Mouse (Mus musculus) hindbrain, embryonic 12.5 days (tissue): ENCODE measurements around the gene Ngef. TPM values are rescaled to one million over a fixed set of nuclear protein-coding genes. Genes with fewer than 3 reads are reported as not detected.

ENCODE experiments used
- ATAC-seq: fragments of 200-750 bp; cut with Nextera tagmentation; 2 replicates; pipeline ENCODE4 v1.8.0; 2017; ENCODE audit warnings: moderate TSS enrichment; ENCODE audit not compliant: low FRiP score
- H3K27ac ChIP-seq: fragments of 300-500 bp; sonication (generic); 2 replicates; pipeline ENCODE4 v1.5.1; 2016; ENCODE audit warnings: mild to moderate bottlenecking
- H3K27me3 ChIP-seq: fragments of 300-500 bp; sonication (generic); 2 replicates; pipeline ENCODE4 v1.6.1; 2016; ENCODE audit warnings: mild to moderate bottlenecking
- H3K36me3 ChIP-seq: fragments of 300-500 bp; sonication (generic); 2 replicates; pipeline ENCODE4 v1.6.1; 2016; ENCODE audit warnings: mild to moderate bottlenecking
- H3K4me1 ChIP-seq: fragments of 300-500 bp; sonication (generic); 2 replicates; pipeline ENCODE4 v1.6.1; 2016
- H3K4me2 ChIP-seq: fragments of 300-500 bp; sonication (generic); replicated peaks from 2 replicates; pipeline ENCODE4 v1.6.1; 2016; ENCODE audit warnings: mild to moderate bottlenecking
- H3K4me3 ChIP-seq: fragments of 300-500 bp; sonication (generic); 2 replicates; pipeline ENCODE4 v1.5.1; 2016; ENCODE audit warnings: mild to moderate bottlenecking
- H3K9ac ChIP-seq: fragments of 300-500 bp; sonication (generic); 2 replicates; pipeline ENCODE4 v1.6.1; 2016; ENCODE audit warnings: mild to moderate bottlenecking, moderate library complexity
- H3K9me3 ChIP-seq: fragments of 300-500 bp; sonication (generic); replicated peaks from 2 replicates; pipeline ENCODE4 v1.6.1; 2016; ENCODE audit warnings: mild to moderate bottlenecking
- WGBS: fragments of 180-500 bp; shearing (Covaris S2); methylation state at CpG from one replicate; pipeline ENCODE4 v1.1.7; 2016; 5-methylcytosine and 5-hydroxymethylcytosine counted together
- polyA plus RNA-seq: library from polyadenylated mRNA; unstranded; fragments of >200 nt; fragmentation: Nextera tagmentation; extraction: Ambion mirVana; gene quantifications from 2 replicates; pipeline ENCODE4 v1.2.1, GENCODE M21; 2016

Ngef gene
- 4.8 and 5.9 TPM in 2 replicates for polyA plus RNA-seq

DNA sequence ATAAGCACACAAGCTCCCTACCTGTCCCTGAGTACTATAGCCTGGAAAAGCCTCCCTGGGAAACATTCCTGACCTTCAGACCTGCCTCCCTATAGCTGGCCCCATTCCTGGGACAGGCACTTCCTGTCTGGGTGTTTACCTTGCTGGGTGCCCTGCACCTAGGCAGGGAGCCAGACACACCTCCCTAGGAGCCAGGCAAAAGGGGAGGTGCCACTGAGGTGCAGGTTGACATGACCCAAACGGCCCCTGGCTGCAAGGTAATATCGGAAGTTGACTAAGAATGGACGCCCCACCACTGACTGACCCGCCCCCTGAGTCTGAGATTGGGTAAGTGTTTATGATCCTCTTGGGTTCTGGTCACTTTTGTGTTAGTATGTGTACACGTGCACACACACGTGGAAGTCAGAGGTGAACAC, at the start of gene Ngef:
Gene Ngef (minus strand): TSS at position 71 of the 416 bp plus-strand sequence.
- H3K36me3 ChIP-seq = no peaks in the 10 kb centered on the region
- 79% methylated on average over 6 of the region's 6 CpGs for WGBS
- ATAC-seq = no peak
- H3K27ac ChIP-seq = no peak within 1 kb of the TSS
- no peaks in the 10 kb centered on the region for H3K9me3 ChIP-seq
- H3K4me2 ChIP-seq = no peak within 1 kb of the TSS
- no peaks in the 10 kb centered on the region for H3K27me3 ChIP-seq
- no peak within 1 kb of the TSS for H3K9ac ChIP-seq
- no peak within 1 kb of the TSS for H3K4me3 ChIP-seq
- H3K4me1 ChIP-seq = peaks cover 12% of the 10 kb centered on the region

DNA sequence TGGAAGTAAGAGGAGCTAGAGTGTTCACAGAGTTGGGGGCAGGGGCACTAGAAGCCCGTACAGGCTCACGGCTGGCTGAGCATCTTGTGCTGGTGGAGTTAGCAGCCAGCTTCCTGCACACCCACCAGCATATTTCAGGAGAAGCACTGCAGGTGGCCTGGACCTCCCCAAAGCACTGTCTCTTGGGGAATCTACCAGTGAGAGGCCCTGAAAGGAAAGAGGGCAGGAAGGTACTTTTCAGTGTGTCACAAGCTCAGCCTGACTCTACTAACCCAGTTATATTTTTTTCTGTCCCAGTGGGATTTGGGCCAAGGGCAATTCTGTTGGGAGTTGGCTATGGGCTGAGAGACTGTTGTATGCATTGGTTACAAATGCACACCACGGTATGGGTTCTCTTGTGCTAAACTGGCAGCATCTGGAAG, 48.2 kb upstream of the Ngef start:
- no peak overlapping the region for H3K27ac ChIP-seq
- no peak for ATAC-seq
- WGBS = 69% methylated on average over 3 of the region's 3 CpGs

DNA sequence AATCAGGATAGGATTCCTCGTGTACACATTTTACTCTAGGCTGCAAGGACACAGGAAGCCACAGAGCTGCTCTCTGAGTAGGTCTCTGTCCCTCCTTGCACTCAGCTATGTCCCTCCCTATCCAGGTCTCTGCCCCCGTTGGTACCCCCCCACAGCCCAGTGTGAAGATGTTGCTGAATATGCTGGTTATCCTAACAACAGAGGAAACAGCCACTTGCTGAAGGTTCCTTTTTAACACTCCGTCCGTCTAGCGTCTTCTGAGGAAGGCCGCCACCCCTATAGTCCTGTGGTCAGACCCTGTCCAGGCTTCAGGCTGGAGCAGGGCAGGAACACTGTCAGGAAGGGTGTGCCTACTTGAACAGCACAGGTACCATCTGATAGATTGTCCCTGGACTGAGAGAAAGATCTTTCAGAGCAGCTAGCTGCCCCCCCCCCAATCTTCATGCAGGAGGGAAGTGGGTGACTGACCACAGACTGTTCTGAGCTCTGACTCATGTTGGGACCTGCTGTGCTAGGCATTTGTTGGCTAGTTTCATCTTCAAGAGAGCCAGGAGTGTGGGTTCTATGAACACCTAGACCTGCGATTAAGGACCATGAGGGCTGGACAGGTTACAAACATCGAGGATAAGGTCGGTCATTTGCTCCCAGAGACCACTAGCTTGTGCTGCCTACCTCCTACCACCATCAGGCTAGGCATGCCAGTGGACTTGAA, 47.6 kb upstream of the Ngef start:
- Histone ChIP-seq H3K36me3 (no peaks in the 10 kb centered on the region), H3K9ac (no peak overlapping the region), H3K4me3 (no peak overlapping the region), H3K9me3 (no peaks in the 10 kb centered on the region), H3K27me3 (no peaks in the 10 kb centered on the region), H3K27ac (no peak overlapping the region), H3K4me2 (no peak overlapping the region), H3K4me1 (no peaks in the 10 kb centered on the region; the same call in 1 of the 2 replicates)
- WGBS = 82% methylated on average over 9 of the region's 9 CpGs
- no peak for ATAC-seq

More for the DNA sequence above, 48.2 kb upstream of the Ngef start:
- Histone ChIP-seq H3K4me3 (no peak overlapping the region), H3K4me1 (no peaks in the 10 kb centered on the region; the same call in 1 of the 2 replicates), H3K9me3 (no peaks in the 10 kb centered on the region), H3K4me2 (no peak overlapping the region), H3K36me3 (no peaks in the 10 kb centered on the region), H3K9ac (no peak overlapping the region), H3K27me3 (no peaks in the 10 kb centered on the region)

DNA sequence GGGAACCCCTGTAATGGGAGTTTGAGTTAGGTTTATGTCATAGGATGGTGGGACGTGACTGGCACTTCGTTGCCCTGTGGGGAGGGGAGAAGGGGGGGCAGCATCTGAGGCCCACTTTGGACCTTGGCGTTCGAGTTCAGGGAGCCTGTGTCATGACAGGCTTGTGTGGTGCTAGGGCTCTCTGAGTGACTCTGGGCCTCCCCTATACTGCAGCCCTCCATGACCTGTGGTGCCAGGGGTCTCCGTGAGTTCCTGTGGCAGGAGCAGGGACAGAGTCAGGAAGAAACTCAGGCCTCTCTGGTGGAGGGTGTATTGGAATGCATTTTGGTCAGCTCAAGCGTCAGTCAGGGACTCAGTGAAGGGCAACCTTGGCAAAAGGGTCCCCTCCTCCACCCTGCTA, 47.0 kb upstream of the Ngef start:
- no peaks in the 10 kb centered on the region; the same call in 1 of the 2 replicates for H3K4me1 ChIP-seq
- no peaks in the 10 kb centered on the region for H3K36me3 ChIP-seq
- H3K9ac ChIP-seq = no peak overlapping the region
- no peak overlapping the region for H3K4me3 ChIP-seq
- WGBS = 77% methylated on average over 6 of the region's 6 CpGs
- H3K9me3 ChIP-seq = no peaks in the 10 kb centered on the region
- no peaks in the 10 kb centered on the region for H3K27me3 ChIP-seq
- H3K27ac ChIP-seq = no peak overlapping the region
- ATAC-seq = no peak
- no peak overlapping the region for H3K4me2 ChIP-seq

DNA sequence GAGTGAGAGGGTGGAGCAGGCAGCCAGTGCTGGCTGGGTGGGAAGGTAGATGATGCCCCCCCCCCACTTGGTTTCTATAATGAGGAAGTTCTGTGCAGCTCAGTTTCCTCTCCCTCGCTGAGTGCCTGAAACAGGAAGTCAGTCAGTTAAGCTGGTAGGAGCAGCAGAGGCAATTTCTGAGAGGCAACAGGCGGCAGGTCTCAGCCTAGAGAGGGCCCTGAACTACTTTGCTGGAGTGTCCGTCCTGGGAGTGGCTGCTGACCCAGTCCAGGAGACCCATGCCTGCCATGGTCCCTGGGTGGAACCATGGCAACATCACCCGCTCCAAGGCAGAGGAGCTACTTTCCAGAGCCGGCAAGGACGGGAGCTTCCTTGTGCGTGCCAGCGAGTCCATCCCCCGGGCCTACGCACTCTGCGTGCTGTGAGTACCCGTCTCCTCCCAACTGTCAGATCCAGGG, 46.6 kb upstream of the Ngef start, which contains the start of gene Inpp5d:
Gene Inpp5d (plus strand): TSS at position 102 of the 458 bp plus-strand sequence.
- ATAC-seq = no peak
- Histone ChIP-seq H3K27ac (no peak within 1 kb of the TSS), H3K9ac (no peak within 1 kb of the TSS), H3K9me3 (no peaks in the 10 kb centered on the region), H3K36me3 (no peaks in the 10 kb centered on the region), H3K4me1 (no peaks in the 10 kb centered on the region; the same call in 1 of the 2 replicates), H3K27me3 (no peaks in the 10 kb centered on the region), H3K4me3 (no peak within 1 kb of the TSS), H3K4me2 (no peak within 1 kb of the TSS)
- WGBS = 85% methylated on average over 12 of the region's 12 CpGs

DNA sequence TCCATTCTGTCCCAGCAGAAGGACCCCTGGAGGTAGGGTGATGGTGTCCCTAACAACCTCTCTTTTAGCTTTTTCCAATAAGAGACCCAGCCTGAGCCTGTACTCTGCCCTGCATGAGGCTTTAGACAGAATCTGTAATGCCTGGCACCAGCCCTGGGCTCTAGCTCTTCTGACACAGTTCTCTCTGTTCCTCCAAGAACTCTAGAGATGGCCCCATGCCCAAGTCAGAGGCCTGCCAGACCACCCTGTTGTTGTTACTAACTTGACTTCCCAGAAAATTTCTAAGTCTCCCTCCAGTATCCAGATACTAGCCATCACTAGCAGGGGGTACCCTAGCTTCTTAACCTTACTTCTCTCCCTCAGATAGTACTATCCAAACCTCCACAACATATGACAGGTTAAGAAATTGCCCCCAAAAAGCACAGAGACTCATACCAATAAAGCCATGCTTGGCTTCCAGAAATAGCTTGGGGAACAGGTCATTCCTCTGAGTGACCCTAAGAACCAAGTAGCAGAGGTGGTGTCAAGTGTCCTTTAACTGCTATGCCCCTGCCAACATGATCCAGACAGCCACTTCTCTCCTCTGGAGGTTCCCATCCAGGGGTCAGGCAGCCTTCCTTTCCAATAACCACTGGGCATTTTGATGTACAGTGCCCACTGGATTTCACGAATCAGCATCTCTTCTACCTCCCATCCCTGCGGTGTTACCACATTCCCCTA, 41.1 kb upstream of the Ngef start:
- no peak overlapping the region for H3K9ac ChIP-seq
- WGBS = 86% methylated on average over 2 of the region's 2 CpGs
- H3K4me1 ChIP-seq = no peaks in the 10 kb centered on the region
- H3K27me3 ChIP-seq = no peaks in the 10 kb centered on the region
- ATAC-seq = no peak
- H3K9me3 ChIP-seq = no peaks in the 10 kb centered on the region
- no peak overlapping the region for H3K27ac ChIP-seq
- no peak overlapping the region for H3K4me3 ChIP-seq
- no peaks in the 10 kb centered on the region for H3K36me3 ChIP-seq
- no peak overlapping the region for H3K4me2 ChIP-seq

DNA sequence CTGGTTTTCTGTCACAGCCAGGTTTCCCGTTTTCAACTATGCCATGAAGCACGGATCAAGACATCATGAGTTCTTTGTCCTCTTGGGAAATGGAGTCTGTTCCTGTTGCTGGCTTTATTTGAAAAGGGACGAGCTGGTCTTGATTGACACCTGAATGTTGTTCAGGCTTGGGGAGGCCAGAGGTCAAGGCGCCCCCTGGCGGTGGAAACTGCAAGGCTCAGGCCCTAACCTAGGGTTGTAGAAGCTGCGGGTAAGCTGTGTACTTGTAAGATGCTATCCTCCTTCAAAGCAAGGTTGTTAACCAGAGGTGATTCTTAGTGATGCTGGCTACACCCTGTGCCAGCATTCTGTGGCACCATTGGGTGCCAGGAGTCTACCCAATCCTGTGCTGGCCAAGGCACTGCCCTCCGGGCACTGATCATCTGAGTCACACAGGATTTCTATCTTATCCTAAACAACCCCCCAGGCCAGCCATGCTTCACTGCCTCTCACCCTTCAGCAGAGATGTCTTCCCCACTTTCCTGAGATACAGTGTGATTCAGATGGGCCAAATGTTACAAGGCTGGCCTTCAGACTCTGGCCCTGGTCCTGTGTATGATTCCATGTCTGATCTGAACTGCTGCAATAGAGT, 34.9 kb upstream of the Ngef start:
- Histone ChIP-seq H3K27me3 (peaks cover 2% of the 10 kb centered on the region; the same call in 1 of the 2 replicates), H3K27ac (no peak overlapping the region), H3K9me3 (no peaks in the 10 kb centered on the region), H3K36me3 (no peaks in the 10 kb centered on the region), H3K4me2 (no peak overlapping the region), H3K4me3 (no peak overlapping the region), H3K9ac (no peak overlapping the region), H3K4me1 (no peaks in the 10 kb centered on the region)
- ATAC-seq = no peak
- WGBS = 25% methylated on average over 7 of the region's 7 CpGs

DNA sequence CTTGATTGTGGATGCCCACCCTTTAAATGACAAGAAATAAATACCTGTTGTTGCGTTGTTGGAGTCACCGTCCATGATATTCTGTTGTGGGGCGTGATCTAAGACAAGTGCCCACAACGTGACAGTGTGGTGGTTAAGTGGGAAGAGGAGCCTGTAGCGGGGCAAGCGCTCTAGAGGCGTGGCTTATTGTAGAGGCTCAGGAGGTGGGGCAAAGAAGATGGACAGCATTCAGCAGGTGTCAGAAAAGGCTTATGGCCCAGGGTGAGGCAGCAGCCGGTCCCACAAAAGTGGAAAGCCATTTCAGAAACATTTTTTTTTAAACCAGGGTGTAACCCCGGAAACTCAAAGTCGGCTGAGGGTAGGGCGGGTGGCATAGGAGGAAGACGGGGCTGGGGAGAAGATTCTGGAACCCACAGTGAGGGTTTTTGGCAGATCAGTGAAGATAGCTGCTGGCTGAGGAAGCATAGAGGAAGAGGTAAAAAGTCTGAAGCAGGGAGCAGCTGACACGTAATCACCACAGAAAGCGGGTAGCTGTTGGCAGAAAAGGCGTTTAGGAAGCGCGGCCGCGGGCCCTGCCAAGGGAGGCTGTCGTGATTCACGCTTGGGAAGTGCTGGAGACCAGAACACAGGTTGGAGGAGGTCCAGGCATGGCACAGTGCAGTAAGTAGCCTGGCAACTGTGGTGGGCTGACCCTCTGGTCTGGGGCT, 33.9 kb upstream of the Ngef start:
- H3K36me3 ChIP-seq = no peaks in the 10 kb centered on the region
- H3K27me3 ChIP-seq = peaks cover 2% of the 10 kb centered on the region; the same call in 1 of the 2 replicates
- no peak overlapping the region for H3K27ac ChIP-seq
- no peak overlapping the region for H3K9ac ChIP-seq
- H3K4me3 ChIP-seq = no peak overlapping the region
- H3K4me2 ChIP-seq = no peak overlapping the region
- H3K4me1 ChIP-seq = no peaks in the 10 kb centered on the region
- WGBS = 84% methylated on average over 21 of the region's 21 CpGs
- ATAC-seq = no peak
- no peaks in the 10 kb centered on the region for H3K9me3 ChIP-seq

DNA sequence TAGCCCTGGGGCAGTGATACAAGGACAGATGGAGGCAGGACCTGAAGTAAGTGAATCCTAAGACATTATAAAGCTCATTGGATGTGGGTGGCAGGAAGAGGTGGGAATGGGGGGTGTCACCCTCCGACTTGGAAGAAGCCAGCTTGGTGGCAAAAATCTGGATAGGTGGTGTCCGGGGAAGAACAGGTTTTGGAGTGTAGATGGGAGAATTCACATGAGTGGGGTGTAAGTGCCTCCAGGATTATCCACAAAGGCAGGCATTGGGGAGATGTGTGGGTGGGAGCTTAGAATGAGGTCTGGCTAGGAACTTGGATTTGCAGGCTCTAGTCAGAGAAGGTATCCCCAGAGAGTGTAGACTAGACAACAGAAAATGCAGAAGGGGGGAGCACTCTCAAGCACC, 31.6 kb upstream of the Ngef start:
- H3K4me2 ChIP-seq = no peak overlapping the region
- H3K9ac ChIP-seq = no peak overlapping the region
- no peak overlapping the region for H3K27ac ChIP-seq
- ATAC-seq = no peak
- 89% methylated on average over 2 of the region's 2 CpGs for WGBS
- H3K36me3 ChIP-seq = no peaks in the 10 kb centered on the region
- H3K9me3 ChIP-seq = no peaks in the 10 kb centered on the region
- no peak overlapping the region for H3K4me3 ChIP-seq
- H3K4me1 ChIP-seq = no peaks in the 10 kb centered on the region
- H3K27me3 ChIP-seq = peaks cover 2% of the 10 kb centered on the region; the same call in 1 of the 2 replicates

DNA sequence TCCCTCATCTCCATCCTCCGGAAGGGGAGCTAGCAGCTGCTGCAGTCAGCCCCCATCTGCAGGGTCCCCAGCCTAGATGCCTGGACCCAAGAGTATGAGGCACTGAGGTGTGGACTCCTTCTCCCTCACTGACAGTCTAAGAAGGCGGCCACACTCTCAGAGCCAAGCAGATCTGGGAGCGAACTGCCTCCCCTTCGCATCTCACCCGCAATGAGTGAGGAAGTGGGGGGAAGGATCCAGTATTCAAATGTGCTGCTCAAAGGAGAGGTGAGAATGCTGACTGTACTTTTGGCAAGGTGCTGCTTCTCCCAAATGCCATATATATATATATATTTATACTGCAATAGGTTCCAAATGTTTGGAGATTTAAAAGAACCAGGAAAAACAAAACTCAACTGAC, 29.7 kb upstream of the Ngef start:
- no peak overlapping the region for H3K27ac ChIP-seq
- no peak overlapping the region for H3K9ac ChIP-seq
- no peaks in the 10 kb centered on the region for H3K36me3 ChIP-seq
- H3K4me3 ChIP-seq = no peak overlapping the region
- H3K27me3 ChIP-seq = peaks cover 2% of the 10 kb centered on the region; the same call in 1 of the 2 replicates
- H3K4me1 ChIP-seq = no peaks in the 10 kb centered on the region
- ATAC-seq = no peak
- H3K9me3 ChIP-seq = no peaks in the 10 kb centered on the region
- no peak overlapping the region for H3K4me2 ChIP-seq
- WGBS = 83% methylated on average over 5 of the region's 5 CpGs

DNA sequence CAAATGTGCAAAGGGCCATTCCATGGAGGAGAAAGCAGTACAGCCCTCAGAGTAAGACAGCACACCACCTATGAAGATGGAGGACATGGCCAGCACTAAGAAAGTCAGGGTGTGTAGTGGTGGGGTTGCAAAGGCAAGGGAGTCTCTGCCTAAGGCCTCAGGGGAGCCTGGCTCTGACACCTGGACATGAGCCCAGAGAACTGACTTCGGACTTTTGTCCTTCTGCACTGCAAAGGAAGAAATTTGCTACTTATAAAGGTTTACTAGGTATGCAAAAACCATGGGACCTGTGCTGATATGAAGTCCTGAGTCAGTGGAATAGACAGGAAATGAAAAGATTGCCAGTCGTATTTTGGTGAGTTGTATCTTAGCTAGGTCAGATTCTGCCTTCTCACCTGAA, 28.1 kb upstream of the Ngef start:
- no peaks in the 10 kb centered on the region for H3K36me3 ChIP-seq
- H3K27ac ChIP-seq = no peak overlapping the region
- H3K4me2 ChIP-seq = no peak overlapping the region
- H3K4me1 ChIP-seq = no peaks in the 10 kb centered on the region
- H3K9me3 ChIP-seq = no peaks in the 10 kb centered on the region
- H3K4me3 ChIP-seq = no peak overlapping the region
- no peak overlapping the region for H3K9ac ChIP-seq
- H3K27me3 ChIP-seq = peaks cover 2% of the 10 kb centered on the region; the same call in 1 of the 2 replicates
- 75% methylated on average over 2 of the region's 2 CpGs for WGBS
- ATAC-seq = no peak

DNA sequence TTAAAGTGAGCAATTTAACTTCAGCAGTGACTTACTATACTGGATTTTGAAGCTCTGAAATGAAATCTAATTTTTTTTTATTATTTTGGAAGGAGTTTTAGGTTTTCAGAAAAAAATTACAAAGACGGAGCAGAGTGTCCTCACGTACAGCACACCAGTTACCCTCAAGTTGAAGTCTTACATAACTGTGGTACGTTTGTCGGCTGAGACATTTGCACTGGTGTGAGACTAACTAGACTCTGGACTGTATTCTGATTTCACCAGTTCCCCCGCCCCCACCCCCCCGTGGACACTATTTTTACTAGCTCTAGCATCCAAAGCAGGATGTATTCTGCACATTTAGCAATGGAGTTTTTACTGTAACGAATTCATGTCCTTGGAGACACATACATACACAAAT, 26.9 kb upstream of the Ngef start:
- 81% methylated on average over 7 of the region's 7 CpGs for WGBS
- no peak overlapping the region for H3K4me2 ChIP-seq
- H3K4me3 ChIP-seq = no peak overlapping the region
- no peak for ATAC-seq
- H3K36me3 ChIP-seq = no peaks in the 10 kb centered on the region
- no peaks in the 10 kb centered on the region for H3K9me3 ChIP-seq
- H3K4me1 ChIP-seq = no peaks in the 10 kb centered on the region
- H3K27ac ChIP-seq = no peak overlapping the region
- H3K9ac ChIP-seq = no peak overlapping the region
- no peaks in the 10 kb centered on the region for H3K27me3 ChIP-seq
